Mouse (Mus musculus): Measurements from ENCODE around the gene Syn3.

Syn3 gene

DNA sequence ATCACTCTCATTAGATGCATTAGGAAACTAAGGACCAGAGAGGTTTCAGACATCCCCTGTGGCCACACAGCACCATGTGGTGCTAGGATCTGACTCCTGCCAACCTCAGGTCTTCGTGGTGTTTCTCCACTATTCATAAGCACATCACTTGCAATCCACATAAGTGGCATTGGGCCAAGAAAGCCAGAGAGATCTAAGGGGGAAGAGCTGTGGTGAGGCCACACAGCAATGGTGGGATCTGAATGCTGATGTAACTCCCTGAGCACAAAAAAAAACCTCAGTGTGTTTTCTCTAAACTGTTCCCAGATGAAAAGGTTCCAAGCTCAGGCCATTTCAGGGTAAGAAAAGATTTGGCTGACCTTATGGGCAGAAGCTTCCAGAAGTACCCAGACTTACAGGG, 162.2 kb downstream of the Syn3 start:
- no peak for DNase-seq

DNA sequence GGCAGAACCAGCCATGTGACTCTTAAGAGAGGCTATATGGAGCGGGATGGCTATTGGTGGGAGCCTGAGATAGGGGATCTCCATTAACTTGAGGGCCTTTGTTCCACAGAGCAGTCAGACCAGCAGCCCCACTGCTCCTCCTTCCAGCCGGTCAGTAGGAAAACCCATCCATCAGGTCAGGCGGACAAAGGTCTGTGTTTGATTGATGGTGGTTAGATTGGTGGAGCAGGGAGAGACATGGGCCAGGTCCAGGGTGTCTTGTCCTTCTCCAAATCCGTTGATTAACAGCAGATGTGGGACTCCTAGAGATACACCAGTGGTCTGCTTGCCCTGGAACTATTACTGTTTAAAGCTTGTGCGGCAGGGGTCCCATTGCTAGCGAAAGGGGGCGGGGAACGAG, 164.1 kb downstream of the Syn3 start:
- DNase-seq, result no peak

DNA sequence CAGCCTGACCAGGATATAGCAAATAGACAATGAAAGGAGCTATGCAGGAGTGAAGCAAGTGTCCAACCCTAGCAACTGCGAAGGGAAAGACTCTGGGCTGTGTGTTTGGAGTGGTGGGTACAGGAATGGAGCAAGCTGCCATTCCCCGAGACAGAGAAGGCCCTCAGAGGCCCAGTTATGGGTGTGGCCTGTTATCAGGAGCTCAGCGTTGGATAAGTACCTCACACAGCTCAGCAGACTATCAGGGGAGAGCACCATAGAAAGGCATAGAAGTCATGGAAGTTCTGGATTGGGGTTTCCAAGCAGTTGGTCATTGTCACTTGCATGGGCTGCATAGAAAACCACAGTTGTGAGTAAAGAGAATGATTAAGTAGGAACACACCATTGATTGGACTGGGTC, 165.8 kb downstream of the Syn3 start:
- DNase-seq, result no peak

DNA sequence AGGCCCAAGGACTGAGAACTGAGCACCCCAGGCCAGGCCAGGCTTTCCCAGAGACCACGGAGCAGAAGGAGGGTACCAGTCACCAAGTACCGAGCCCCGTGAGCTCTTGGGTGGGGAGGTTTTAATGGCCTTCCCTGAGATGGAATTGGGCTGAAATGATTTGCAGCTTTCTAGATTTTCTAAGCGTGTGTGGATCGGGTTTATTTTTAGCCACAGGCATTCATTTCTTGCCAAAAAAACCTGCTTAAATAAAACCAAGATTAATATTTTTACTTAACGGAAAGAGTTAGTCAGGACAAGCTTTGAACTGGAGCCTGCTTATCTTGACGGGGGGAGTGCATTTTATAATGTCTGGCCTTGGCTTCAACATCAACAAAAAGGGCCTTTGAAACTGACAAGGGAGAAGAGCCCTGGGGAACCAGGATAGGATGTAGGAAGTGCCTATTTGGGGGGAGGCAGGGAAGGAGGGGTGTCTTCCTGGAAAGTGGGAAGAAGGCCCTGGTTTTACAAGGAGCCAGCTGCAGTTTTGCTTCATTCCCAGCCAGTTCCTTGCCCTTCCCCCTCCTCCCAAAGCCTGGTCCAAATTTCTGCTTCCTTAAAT, 166.9 kb downstream of the Syn3 start:
- no peak for DNase-seq

DNA sequence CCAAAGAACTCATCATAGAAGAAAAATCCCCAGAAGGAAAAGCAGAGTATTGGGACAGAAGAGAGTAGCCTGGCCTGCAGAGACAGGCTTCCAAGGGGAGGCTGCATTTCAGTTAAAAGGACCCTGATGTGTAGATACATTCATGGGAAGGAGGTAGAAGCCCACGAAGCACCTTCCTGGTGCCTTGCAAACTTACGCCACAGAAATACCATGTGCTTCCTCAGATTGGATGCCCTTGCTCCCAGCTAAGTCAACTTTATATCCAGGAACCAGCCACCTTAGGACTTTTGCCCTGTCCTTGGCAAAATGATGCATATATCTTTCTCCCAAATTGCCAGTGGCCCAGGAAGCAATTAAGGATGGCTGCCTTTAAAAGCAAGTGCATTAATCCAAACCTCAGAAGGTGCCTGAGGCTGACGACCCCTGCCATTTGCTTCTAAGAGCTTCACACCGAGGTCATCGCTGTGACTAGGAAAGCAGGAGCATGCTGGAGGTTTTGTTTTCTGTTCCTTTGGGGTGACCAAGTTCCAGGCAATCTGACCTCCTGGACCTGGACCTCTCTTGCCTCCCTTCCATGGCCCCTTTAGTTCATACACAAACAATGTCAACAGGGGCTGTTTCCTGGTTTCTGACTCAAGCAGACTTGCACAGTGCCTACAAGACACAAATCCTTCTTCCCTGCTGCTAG, 167.6 kb downstream of the Syn3 start:
- no peak for DNase-seq

DNA sequence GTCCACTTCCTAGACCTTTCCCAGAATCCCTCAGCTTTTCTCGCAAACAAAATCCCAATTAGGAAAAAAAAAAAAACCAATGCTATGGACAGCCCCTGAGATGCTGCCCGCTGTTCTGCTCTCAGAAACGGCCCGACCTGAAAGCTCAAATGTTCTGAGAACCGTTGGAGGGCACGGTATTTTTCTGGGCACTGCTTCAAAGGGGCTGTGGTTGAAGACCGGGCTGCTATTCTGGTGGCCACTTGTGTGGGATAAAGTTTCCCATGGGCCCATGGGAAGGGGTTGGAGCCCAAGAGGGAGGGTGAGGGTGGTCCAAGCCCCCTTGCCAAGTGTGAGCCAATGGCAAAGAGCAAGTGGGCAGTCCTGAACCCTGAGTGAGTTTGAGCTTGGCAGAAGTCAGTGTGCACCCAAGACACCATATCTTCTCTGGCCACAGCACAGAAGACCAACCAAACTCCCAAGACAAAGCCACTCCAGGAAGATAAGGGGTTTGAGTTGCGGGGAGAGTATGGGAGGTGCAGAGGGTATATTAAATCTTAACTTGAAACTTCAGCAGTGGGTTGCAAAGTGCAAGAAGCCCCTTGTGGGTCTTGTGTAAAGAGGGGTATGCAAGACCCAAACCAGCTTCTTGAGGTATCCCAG, 169.3 kb downstream of the Syn3 start:
- no peak for DNase-seq

DNA sequence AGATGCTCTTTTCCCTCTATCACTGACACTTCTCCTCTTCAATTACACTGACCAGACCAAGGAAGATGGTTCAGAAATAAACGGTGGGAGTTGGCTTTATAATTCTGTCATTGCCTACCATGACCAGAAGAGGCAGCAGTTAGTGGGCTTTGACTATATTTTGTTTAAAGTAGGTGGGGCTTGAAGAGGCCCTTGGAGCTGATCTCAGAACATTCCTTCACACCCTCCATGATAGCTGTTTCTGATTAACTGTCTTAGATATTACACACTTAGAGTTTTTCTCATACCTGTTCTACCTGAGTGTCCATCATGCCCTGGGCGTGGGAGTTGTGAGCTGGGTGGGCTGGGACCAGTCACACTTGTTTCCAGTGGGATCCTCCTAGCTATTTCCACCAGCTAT, 170.0 kb downstream of the Syn3 start:
- no peak for DNase-seq

DNA sequence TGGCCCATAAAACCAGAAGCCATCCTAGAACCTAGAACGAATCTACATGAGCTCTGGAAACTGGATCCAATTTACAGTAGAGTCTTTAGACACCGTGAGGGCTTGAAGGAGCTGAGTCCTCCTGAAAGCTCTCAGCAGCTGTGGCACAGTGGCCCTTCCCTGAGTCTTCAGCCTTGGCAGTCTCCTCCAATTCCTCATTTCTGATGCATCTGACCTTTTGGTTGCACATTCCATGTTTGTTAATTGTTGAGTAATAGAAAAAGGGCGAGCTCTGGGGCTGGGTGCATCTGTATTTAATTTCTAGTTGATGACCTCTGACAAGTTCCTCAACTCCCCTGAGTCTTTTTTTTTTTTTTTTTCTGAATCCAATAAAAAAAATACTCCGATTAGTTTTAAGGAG, 170.6 kb downstream of the Syn3 start:
- DNase-seq, result no peak

DNA sequence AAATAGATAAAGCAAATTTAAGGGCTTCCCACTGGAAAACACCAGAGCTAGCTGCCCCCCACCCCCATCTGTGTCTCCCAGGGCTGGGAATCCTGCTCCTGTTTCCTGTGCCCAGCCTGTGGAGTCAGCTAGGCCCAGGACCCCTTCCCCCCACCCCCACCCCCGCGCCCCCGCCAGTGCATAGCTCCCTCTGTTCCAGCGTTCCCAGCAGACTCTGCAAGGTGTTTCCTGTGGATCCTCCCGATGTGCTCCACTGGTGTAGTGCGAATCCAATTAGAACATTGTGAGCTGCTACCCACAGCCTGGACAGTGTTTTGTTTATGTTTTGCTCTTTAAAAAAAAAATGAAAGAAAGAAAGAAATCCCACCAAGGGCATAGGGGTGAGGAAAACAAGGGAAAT, 173.4 kb downstream of the Syn3 start:
- DNase-seq, result no peak

DNA sequence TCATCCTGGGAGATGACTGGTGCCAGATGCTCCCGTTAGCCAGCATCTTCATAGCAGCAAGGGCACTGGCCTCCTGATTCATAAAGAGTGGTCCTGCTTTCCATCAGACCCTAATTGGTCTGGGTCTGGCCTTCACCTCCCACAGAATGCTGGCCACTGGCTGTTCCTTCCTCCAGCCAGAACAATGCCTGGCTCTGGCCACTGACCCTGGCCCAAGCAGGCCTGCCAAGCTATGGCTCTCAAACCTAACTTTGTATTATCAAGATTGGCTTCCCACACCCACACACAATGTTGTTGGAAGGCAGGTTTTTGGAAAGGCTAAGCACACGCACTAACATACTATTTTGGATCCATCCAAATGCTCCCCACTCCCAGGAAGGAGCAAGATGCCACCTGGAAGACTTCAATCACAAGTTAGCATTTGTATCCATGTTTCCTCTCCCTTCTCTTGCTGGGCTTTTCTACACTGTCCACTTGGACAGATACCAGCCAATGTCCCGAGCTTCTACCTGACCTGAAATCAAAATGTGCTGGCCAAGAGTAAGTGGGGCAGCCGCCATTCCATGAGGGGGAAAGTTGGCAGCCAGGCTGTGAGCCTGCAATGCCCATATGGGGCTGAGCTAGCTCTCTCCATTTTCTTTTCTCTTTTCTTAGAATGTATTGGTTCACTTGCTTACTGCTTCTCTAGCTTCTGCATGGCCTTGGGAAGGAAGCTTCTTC, 175.3 kb downstream of the Syn3 start:
- no peak for DNase-seq

DNA sequence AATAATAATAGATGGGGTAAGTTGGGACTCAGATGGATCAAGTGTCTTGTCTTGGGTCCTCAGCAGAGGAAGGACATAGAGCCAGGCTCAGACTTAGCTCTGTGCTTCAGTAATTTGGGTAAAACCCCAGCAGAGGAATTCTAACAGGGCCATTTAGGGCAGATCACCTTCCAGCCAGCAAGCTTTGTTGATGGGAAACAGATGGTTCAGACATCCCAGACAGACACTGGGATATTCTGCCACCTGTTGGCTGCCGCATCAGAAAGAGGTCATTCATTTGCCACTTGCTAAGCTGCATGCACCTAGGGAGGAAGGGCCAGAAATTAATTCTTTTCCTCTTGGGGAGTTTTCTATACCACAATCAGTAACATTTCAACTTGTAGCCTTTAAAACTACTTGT, 176.7 kb downstream of the Syn3 start:
- DNase-seq, result no peak

DNA sequence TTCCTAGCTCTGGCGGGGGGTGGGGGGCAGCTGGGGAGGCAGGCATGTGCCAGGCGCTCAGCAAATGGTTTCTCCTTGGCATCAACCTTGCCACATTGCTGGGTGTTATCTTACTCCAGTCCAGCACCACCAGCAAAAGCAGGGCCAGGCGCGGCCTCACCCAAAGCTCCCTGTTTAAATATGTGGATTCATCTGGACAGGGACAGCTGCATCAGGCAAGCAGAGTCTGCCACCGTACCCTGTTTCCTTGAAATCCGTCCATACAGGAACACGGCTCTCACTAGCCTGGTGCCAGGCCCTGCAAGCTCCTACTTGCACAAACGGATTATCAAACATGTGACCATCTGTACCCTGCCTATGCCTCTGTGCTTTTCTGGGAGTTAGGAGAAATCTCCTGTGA, 177.5 kb downstream of the Syn3 start:
- no peak for DNase-seq

DNA sequence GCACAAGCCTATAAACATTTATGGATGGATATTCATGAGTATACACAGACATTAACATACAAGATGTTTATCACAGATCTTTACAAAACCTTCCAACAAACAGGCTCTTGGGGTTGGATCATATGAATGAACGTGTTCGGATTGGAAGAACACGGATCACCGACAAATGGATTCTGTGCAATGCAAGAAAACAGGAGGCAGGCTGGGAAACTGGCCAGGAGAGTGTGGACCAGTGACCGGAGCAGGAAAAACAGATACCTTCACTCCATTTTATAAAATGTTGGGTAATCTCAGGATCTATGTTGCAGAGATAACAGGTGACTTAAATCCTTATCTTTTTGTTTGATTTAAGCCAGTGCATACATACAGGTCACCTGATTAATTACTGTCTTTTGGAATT, 178.5 kb downstream of the Syn3 start:
- no peak for DNase-seq

DNA sequence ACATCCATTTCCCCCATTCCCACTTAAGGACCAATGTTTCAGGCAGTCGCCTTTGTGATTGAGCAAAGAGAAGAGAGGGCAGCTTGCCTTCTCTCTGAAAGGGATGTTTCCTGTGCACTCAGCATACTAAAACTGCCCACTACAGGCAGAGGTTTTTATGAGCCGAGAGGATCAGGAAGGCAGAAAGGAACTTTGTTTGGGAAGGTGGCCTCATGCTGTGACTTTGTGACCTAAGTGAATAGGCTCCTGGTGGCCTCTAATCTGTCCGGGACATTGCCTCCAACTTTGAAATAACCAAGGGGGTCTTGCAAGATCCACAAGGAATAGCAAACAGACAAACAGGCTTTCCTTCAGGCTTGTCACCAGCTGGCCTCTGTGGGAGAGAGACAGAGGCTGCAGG, 179.2 kb downstream of the Syn3 start:
- no peak for DNase-seq

DNA sequence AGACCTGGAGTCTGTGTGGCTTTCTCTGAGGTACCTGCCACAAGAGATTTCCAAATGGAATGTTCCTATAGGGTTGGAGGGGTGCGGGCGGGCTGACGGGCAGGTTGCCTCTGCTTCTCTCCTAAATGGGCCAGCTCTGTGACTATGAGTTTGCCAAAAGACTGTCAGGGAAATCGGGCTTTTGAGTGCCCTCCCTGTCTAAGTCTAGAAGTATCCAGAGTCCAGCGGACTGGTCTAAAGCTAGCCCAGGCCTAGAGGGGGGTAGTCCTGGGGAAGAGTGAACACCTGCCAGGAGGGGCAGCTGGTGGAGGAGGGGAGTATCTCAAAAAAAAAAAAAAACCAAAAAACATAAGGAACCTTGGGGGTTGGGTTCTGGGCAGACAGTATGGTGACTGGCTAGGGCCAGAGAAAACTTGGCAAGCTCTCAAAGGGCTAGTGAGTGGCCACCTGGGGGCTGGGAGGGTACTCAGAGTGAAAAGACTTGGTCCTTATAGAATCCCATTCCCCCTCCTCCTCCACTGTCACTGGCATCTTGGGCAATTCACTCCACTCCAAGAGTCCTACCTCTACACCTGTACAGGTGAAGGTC, 180.1 kb downstream of the Syn3 start:
- DNase-seq, result no peak

DNA sequence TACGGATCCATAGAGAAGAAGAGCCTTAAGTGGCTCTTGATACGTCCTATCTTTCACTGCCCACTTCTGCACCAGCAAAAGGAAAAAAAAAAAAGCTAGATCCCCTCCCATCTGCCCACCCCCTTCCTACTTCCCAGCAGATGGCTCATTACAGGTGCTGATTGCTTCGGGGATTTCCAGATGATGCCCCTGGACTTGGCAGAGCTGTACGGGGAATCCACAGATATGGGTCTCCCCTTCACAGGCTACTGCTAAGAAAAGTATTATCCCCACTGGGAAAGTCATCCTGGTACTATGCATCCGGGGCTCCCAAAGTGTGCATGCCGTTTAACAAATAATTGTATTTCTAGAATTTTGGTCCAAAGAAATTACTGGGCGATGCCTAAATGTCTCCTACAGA, 181.1 kb downstream of the Syn3 start:
- DNase-seq, result no peak

DNA sequence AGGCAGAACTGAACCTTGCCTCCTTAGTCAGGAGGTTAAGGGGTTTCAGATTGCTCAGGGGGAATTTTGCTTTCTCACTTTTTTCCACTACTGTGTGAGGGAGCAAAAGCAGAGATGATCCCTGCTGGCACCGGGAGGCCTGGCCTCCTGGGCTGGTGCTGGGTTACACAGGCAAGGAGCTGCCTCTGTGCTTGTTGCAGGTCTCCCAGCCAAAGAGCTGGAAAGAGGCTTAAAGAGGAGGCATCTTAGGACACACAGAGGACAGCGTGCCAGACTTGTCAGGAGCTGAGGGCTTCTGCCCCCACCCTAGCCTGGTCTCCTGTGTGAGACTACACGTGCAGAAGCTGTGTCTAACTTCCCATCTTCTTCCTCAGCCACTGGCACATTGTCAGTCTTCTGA, 183.2 kb downstream of the Syn3 start:
- no peak for DNase-seq

DNA sequence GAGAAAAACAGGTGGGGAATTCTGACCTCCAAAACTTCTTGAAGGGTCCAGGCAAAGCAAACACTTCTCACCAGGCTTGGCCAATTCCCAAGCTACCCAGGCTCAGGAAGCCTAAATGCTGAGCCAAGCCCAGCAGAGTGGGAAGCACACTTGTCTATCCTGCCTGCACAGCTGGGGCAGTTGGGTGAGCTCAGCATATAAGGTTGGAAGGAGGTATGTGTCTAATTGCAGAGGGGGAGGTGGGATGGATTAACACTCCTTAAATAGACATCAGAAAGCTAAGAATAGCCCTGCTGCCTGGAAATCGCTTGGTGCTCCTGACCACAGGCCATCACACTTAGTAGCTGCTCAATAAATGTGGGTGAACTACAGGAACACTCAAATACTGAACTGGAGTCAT, 185.2 kb downstream of the Syn3 start:
- no peak for DNase-seq

DNA sequence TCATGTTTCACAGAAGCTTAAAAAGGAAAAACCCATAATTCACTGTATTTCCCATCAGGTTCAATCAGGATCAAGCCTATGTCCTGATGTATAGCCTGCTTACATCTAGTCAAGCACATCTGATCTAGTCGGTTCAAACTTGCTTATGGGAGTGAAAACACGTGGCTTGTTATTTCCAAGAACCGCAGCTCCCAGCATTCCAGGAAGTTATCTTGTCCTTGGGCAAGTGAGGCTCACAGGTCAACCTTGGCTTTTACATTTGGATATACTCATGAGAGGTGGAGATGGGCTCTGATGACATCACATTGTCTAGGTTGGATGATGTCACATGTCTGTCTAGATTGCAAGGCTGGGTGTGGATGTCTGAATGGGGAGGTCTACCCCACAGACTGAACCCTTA, 185.7 kb downstream of the Syn3 start:
- DNase-seq, result no peak

DNA sequence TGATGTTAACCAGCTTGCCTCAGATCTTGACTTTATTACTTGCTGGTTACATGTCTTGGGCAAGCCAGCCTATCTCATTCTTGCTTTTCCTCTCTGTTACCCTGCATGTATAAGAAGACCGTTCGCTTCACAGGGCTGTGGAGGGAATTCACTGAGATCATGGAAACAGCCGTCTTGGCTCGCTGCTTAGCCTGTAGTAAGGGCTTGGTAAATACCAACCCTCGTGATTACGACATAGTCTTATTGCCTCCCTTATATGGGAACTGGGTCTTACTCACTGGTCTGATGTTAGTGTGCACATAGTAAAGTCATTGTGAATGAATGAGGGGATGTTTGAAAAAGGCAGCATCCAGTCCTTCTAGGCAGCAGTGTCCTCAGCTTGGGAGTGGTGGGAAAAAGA, 188.2 kb downstream of the Syn3 start:
- no peak for DNase-seq

DNA sequence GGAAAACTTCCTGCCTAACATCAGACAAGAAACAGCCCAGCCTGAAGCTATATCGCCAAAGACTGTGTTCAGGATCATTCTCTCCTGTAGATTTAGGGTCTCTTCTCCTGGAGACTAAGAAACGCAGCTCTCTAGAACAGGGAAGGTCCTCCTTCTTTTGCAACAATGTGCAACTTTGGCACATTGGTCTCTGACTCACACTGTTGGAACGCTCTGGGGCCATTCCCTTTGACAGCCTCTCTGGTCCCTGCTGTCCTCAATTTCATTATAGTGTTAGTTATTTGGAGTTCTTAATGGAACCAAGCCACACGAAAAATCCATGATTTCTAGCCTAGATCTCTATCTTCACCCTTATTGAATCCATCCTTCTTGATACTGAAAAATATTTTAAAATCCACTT, 191.5 kb downstream of the Syn3 start:
- DNase-seq, result no peak

DNA sequence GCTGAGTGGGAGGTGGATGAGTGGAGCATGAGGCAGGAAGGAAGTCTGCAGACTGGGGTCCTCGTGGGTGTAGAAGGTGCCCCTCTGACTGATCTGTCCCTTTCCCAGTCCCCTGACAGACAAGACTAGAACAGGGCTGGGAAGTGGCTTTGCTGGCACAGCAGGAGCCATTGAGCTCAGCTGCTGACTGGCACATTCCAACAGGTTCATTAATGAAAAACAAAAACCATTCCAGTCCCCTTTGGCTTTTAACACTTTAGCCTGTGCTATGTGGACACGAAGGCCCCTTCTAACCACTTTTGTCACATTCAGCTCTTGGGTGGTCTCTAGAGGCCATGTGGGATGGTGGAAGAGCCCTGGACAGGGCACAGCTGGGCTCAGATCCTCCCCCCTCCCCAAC, 194.1 kb downstream of the Syn3 start:
- DNase-seq, result no peak

DNA sequence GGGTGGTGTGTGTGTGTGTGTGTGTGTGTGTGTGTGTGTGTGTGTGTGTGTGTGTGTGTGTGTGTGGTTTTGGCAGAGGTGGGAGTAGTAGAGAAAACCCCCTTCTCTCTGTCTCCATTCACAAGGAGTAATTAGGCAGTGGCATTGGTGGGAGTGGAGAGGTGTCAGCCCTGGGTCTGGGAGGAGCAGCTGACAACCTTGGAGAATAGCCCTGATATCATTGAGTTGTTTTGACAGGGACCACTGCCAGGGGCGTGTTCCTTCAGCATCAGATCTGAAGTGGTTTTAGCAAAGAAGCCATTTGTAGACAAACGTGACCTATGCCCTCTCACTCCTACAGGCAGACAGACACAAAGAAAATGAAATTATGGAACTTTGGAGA, 195.2 kb downstream of the Syn3 start:
- DNase-seq, result no peak
